Mouse (Mus musculus): ENCODE results near the gene Bend3. TPM values are rescaled to one million over a fixed set of nuclear protein-coding genes. Genes with fewer than 3 reads are reported as not detected.

Gene Bend3
- 4.0 TPM for polyA plus RNA-seq (2014; fragmentation: Illumina TruSeq; extraction: RNeasy Lipid Tissue Mini Kit (QIAGEN cat#74804); ENCODE audit: low read depth, low replicate concordance)

DNA sequence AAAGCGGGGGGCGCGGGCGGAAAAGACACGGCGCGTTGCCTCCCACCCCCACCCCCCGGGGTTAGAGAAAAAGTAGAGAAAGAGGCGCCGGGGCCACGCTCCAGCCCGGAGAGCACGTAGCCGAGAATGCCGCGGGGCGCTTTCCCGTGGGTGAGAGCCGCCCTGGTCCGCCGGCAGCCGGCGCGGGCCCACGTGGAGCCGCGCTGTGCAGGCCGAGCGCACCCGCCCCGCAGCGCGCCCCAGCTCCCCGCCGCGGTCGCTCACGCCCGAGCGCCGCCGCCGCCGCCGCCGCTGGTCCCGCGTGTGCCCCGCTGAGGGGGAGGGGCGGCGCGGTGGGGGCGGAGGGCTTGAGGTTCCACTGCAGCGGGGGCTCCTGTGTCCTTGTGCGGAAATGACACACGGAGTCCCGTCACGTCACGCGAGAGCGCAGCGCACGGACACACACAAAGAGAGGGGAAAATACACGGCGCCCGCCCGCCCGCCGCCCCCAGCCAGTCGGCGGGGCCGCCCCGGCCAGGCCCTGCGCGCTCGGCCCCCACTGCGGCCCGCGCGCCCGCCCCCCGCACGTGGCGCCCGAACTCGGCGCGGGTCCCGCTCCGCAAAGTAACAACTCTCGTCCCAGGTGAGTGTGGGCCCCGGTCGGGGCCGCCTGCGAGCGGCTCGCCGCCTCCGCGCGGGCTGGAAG, at the start of gene Bend3:
Gene Bend3, plus strand, starts transcription at position 81 of the 685 bp plus-strand sequence.

DNA sequence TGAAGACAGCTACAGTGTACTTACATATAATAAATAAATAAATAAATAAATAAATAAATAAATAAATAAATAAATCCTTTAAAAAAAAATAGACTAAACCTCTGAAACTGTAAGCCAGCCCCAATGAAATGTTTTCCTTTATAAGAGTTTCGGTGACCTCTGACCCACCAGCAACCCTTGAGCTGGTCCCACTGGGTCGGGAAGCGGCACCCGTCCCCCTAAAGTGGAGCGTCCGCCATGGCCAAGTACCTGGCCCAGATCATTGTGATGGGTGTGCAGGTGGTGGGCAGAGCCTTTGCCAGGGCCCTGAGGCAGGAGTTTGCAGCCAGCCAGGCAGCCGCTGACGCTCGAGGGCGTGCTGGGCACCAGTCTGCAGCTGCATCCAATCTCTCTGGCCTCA, 45.3 kb downstream of the Bend3 start, which contains the start of gene Gm9803:
Gene Gm9803, plus strand, starts transcription at position 154 of the 400 bp plus-strand sequence.

DNA sequence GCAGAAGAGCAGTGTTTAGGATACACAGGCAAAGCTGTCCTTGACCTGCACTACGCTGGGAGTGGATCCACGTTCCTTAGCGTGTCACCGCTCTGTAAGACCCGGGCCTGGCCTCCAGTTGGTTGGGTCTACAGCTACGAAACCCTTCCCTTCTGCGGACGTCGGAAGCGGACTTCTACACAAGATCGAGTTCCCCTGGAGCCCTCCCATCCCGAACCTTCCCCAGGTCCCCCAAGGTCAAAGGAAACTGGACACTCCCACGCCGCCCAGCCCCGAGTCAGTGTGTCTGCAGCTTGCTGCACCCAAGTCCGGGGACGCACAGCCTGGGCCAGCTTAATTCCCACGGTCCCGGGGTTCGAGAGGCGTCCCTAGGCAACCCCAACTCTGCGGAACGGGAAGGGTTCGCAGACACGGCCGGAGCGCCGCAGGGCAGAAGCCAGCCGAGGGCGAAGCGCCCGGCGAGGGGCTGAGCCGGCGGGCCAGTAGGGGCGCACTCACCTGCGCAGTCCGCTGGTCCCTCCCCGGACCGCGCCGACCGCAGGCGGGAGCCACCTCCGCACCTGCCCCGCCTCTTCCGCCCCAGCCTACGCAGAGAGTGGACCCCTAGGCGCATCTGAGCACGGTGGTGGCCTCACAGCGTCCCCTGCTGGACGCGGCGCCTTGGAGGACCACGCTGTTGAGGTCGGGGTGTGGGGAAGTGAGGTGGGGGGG, 62.0 kb downstream of the Bend3 start, which contains the start of gene 1700021F05Rik:
Gene 1700021F05Rik, minus strand, starts transcription at position 553 of the 711 bp plus-strand sequence.

Other genes starting within 250 kb of the Bend3 start
- gene Gm9803, start 45.3 kb downstream of the Bend3 start, polyA plus RNA-seq (2014; fragmentation: Illumina TruSeq; extraction: RNeasy Lipid Tissue Mini Kit (QIAGEN cat#74804); ENCODE audit: low read depth, low replicate concordance) = 11.0 TPM
- gene 1700021F05Rik, start 62.2 kb downstream of the Bend3 start, polyA plus RNA-seq (2014; fragmentation: Illumina TruSeq; extraction: RNeasy Lipid Tissue Mini Kit (QIAGEN cat#74804); ENCODE audit: low read depth, low replicate concordance) = 131 TPM
- gene Cd24a, start 99.5 kb downstream of the Bend3 start, polyA plus RNA-seq (2014; fragmentation: Illumina TruSeq; extraction: RNeasy Lipid Tissue Mini Kit (QIAGEN cat#74804); ENCODE audit: low read depth, low replicate concordance) = 4.6 TPM

All from heart, adult 10 weeks (tissue).